Mouse (Mus musculus) MEL (cell line): ENCODE results near the gene C1s2.
A peak's percentile ranks its signal among the peaks of the same experiment; 100 is the strongest.

Source experiments
- CHD2 ChIP-seq: IDR thresholded peaks from 2 replicates; pipeline ENCODE4 v1.6.1; 2011; ENCODE audit warnings: low read length, improper control_type of control experiment
- CTCF ChIP-seq, 3 experiments: IDR thresholded peaks in 2 of 3; conservative IDR thresholded peaks in 1 of 3; 2 replicates each; pipeline ENCODE4 v1.5.1; 2011 to 2012; ENCODE audit warnings: low read length in 3 of 3, low read depth in 2 of 3, mild to moderate bottlenecking in 2 of 3, improper control_type of control experiment in 1 of 3, inconsistent platforms in 1 of 3, mixed read lengths in 1 of 3, moderate library complexity in 1 of 3; ENCODE audit not compliant: control insufficient read depth in 1 of 3, insufficient read depth in 1 of 3, poor library complexity in 1 of 3, severe bottlenecking in 1 of 3
- ELF1 ChIP-seq: IDR thresholded peaks from 2 replicates; pipeline ENCODE4 v1.6.1; 2014; ENCODE audit warnings: low read depth, mild to moderate bottlenecking, inconsistent platforms, low read length, improper control_type of control experiment, moderate library complexity
- GABPA ChIP-seq: IDR thresholded peaks from 2 replicates; pipeline ENCODE4 v1.6.1; 2012; ENCODE audit warnings: low read depth, mild to moderate bottlenecking, inconsistent platforms, low read length, improper control_type of control experiment, moderate library complexity
- GATA1 ChIP-seq: IDR thresholded peaks from 2 replicates; pipeline ENCODE4 v1.6.1; 2011; ENCODE audit warnings: low read depth, low read length, improper control_type of control experiment
- KAT2A ChIP-seq: conservative IDR thresholded peaks from 2 replicates; pipeline ENCODE4 v1.6.1; 2012; ENCODE audit warnings: low read depth, low read length, improper control_type of control experiment, inconsistent platforms
- MAX ChIP-seq: IDR thresholded peaks from 2 replicates; pipeline ENCODE4 v1.6.1; 2011; ENCODE audit warnings: low read length, improper control_type of control experiment
- POLR2A ChIP-seq, 2 experiments: IDR thresholded peaks; 2 replicates each; pipeline ENCODE4 v1.6.1; 2011 to 2012; ENCODE audit warnings: low read length in 2 of 2, mild to moderate bottlenecking in 2 of 2, control low read depth in 1 of 2, improper control_type of control experiment in 1 of 2, low read depth in 1 of 2, moderate library complexity in 1 of 2; ENCODE audit not compliant: control insufficient read depth in 1 of 2, insufficient read depth in 1 of 2, poor library complexity in 1 of 2
- RCOR1 ChIP-seq: IDR thresholded peaks from 2 replicates; pipeline ENCODE4 v1.6.1; 2012; ENCODE audit warnings: low read depth, mild to moderate bottlenecking, inconsistent platforms, low read length, improper control_type of control experiment
- ZC3H11A ChIP-seq: IDR thresholded peaks from 2 replicates; pipeline ENCODE4 v1.6.1; 2012; ENCODE audit warnings: low read depth, mild to moderate bottlenecking, inconsistent platforms, low read length, improper control_type of control experiment

DNA sequence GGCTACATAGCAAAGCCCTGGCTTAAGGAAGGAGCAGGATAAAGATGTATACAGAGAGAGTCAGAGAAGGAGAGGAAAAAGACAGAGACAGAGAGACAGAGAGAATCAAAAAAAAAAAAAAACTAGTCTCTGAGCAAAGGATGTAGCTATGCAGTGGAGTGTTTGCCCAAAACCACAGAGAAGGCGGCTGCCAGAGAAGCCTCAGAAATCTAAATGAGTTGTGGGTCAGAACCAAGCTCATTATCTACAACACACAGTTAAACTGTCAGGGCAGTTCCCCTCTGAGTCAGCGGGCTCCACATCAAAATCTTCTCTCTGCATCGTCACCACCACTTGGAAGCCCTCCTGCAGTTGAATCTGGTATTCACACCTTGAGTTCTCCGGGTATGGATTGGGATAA lies 5.1 kb downstream of the C1s2 start:
- no peak for TF ChIP-seq GABPA
- TF ChIP-seq ELF1, result no peak
- no peak for TF ChIP-seq CTCF (IDR thresholded peaks at IDR 0.05 in 2 of 3, conservative IDR thresholded peaks at IDR 0.05 in 1 of 3; ENCODE audit: control insufficient read depth in 1 of 3, insufficient read depth in 1 of 3, low read depth in 2 of 3, low read length in 3 of 3, poor library complexity in 1 of 3, severe bottlenecking in 1 of 3)
- TF ChIP-seq MAX, result peak; percentile 29; the same call in 1 of the 2 replicates
- no peak for TF ChIP-seq POLR2A (IDR thresholded peaks at IDR 0.05; ENCODE audit: control insufficient read depth in 1 of 2, insufficient read depth in 1 of 2, low read depth in 1 of 2, low read length in 2 of 2, poor library complexity in 1 of 2)
- TF ChIP-seq CHD2, result no peak
- TF ChIP-seq KAT2A, result no peak
- TF ChIP-seq ZC3H11A, result no peak
- peak; percentile 58 for TF ChIP-seq GATA1
- no peak; the same call in 1 of the 2 replicates for TF ChIP-seq RCOR1
